Mouse (Mus musculus) CH12F3 (cell line): ENCODE results near the gene Ddr2.
"Not testable (repeated sequence)": the region's sequence is repeated elsewhere in the genome, so short reads cannot be mapped to it uniquely, and the experiment has no call there.

ENCODE experiments used
- in situ Hi-C: fragments of 300-500 bp; cut with MboI; formaldehyde crosslinking; loops from 2 replicates; pipeline ENCODE4 v1.14.3; 2020; ENCODE audit warnings: low sequenced_read_pairs

Ddr2 gene

DNA sequence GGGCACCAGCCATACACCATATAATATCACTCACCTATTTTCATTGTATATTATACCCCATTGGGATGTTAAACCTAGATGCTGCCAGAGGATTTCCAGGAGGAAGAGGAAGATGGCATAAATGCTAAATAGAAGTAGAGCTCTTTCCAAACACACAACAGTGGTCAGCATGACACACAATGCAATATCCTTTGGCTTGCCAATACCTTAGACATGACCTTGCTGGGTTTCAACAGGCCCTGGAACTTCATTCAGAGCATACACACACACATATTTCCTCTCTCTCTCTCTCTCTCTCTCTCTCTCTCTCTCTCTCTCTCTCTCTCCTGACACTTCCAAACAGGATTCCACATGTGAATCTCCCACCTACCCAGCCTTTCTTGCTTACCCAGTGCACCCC, 66.8 kb downstream of the Ddr2 start:
- in situ Hi-C loops = no loop called here

DNA sequence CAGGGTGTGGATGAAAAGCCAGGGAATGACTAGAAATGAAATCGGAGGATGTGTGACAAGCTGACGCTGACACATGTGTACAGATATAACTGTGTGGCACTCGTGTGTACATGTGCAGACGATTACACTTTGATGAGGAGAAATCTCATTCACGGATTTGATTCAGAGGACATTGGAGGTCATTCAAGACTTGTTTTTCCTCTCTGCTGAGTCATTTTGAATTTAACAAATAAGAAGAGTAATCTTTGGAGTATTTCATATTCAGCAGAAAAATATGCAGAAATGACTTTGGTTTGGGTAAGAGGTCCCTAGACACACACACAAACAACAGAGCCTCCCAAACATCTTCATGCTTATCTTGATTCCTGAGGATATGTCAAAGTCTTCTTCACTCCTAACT, 67.6 kb downstream of the Ddr2 start:
- in situ Hi-C loops = no loop called here

DNA sequence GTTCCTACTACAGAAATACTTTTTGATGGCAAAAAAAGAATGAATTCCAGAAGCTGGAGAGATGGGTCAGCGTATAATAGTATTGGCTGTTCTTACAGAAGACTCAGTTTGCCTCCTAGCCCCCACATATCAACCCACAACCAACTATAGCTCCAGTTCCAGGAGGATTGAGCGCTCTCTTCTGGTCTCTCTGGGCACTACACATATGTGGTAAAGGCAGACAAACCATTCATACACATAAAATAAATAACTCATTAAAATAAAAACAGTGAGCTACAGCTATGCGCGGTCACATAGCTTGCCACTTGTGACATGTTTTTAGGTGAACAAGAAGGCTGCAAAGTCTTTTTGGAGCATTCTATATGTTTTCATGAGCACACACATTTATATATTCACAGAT, 71.2 kb downstream of the Ddr2 start:
- in situ Hi-C loops = no loop called here

DNA sequence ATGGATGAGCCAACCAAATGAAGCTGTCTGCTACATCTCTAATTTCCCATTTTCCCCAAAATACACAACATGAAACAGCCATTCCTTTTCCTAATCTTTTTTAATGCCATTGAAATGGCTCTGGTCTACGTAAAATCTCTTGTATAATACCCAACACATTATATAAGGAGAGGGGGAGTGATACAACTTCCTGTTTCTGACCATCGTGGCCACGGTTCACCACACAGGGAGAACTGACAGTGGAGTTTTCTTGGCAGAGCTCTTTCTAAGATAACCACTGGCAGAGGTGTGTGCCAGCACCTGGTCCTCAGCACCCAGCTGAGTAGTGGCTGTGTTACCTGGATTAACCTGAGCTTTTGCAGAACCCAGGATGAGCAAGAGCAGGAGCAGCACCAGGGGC, 75.0 kb downstream of the Ddr2 start:
- in situ Hi-C loops = no loop called here

DNA sequence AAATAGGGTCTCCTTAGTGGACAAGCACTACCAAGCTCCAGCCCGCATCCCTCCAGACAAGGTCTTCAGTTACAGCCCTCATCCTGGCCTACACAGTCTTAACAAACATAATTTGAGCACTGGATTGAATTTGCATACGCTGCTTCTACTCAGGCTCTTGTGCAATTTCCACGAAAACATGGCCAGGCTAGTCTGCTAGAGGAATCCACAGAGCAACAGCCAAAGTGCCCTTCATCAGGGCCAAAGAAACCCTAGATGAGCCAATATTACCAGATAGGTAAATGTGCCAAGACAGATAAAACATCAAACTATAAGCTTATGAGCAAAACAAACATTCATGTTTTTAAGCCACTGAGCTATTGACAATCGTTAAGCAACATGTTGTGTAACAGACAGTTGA, 75.6 kb downstream of the Ddr2 start:
- in situ Hi-C loops = no loop called here

DNA sequence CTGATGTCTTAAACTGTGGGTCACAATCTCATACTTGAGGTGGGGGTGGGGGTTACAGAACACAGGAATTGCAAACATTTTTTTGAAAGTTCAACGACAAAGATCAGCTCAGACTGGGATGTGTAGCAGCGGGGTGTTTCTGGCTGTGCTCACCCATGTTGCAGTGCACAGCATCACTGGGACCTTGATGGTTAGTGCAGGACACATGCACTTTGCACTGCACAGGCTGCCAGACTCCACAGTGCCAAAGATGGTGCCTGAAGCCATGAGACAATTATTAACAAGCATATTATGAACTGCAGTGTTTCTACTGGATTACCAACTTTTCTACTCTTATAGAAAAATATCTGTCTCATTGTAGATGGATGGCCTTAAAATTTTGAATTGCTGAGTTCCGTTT, 78.9 kb downstream of the Ddr2 start:
- in situ Hi-C loops = no loop called here

DNA sequence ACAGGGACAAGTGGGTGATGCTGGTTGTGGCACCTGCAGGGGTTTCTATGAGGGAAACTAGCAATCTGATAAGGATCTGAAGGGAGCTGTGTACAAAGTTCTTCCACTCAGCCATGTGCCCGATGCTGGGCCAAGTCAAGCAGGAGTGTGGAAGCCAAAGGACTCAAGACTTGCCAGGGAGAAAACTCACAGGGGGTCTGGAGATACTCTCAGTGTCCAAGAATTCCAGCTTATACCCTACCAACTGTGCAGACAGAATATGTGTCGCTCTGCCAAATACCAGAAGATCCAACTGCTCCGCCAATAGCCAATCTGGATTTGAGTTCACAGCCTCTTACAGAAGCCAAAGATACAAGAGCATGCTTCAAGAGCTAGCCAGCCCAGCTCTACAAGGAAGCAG, 95.8 kb downstream of the Ddr2 start:
- in situ Hi-C loops = no loop called here

DNA sequence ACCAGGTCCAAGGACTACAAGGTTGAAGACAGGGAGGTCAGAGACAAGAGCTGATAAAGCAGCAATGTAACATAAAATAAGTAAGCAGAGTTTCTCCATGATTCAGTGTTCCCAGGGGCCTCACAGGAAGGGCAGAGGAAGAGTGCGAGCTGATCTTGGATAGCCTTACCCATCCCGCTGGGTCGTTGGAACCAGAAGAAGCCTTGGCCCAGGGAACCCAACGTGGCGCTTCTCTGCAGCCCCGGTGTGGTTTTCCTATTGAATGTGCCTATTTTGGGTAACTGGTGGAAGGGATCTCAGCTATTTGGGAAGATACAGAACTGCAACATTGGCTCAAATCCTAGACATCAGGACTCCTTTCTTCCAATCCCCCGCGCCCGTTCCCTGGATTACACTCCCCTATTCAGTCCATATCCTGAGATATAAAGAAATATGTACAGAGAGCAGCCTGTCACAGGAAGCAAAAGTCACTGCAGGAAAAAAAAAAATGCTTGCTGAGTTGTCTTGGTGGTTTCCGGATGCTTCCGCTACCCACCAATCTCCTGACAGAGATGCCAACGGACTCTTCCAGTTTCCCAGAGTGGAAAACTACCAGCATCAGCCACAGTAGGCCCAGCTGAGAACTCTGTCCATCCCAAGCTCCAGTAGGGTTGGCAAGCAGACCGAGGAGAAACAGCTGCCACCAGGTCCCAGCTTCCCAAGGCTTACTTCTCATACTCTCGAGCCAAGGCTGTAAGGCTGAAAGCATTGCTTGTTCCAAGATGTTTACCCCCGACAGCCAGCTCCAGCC, 99.7 kb downstream of the Ddr2 start:
- in situ Hi-C loops = no loop called here

DNA sequence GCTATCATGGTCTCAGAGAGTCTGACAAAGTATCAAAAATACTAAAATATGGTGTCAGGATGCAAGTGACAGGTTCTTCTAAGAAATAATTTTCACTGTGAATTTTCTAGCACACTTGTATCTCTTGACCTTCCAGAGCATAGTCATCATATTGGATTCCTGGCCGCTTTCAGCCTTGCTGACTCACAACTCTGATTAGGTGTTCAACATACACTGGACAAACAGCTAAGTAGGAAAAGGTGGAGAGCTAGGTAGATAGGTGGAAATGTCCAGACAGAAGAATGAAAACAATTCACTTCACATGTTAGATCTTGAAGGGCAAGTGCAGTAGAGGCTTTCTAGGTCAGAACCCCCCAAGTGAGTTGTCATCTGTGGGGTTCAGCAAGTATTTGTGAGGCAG, 101.3 kb downstream of the Ddr2 start:
- in situ Hi-C loops = no loop called here

DNA sequence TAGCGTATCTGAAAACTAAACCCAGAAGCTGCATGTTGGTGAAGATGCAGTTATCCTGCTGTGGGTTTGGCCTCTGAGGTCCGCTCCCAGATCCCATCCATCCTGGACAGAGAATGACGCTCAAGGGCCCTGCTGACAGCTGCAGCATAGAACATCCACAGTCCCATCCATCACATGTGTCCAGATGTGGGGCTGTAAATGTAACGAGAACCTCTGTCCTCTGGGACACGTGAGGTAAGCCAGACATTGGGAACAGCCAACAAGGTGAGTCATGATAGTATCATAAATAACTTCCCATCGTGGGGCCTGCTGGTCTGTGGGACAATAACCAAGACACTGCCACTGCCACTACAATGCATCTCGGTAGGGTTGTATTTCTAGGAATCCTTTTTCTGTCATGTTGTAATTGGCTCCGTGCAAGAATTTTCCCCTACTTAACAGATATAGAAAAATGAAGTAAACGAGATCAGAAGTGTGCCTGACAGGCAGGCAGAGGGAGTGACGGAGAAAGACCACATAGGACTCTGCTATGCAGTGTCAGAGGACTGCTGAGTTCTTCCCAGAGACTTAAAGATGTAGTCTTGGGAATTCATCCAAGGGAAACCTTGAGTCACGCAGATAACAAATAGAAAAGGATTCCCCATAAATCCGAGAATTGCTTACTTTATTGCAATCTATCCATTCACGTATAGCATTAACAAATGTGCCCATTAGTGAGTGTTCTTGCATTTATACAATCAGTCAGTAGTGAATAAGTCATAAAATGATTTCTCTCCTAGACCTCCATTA, 101.9 kb downstream of the Ddr2 start:
- in situ Hi-C loops = no loop called here

DNA sequence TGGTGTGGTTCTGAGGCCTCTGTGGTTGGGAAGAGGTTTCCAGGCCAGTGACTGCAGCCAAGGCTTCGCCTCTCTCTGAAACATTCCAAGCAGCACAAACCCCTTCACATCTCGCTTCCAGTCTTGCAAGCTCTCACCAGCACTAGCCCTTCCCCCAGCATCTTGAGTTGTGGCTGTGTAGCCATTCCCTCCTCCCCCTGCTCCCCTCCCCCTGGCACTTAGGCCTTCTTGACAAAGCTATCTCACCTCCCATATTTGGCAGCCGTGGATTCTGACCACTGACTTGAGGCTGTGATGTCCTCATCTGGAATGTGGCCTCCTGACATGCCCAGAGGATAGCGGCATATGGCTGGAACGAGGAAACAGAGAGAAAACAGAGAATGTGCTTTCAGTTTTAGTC, 104.0 kb downstream of the Ddr2 start:
- in situ Hi-C loops = no loop called here

DNA sequence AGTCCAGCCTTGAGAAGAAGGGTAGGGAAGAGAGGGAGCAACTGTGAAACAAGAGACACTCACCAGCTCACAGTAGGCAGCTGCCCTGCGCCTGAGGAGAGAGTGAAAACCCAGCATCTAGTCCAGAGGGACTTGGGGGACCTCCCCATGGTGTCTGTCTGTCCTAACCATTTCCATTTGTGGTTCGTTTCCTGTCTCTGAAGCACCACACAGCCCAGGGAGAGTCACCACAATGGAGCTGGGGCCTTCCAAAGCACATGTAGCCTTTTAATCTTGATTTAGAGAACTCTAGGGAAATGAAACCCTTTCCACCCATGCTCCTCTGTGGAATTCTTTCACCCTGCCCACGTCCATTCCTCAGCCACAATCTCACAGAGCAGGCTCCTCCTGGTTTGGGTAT, 105.3 kb downstream of the Ddr2 start:
- in situ Hi-C loops = no loop called here

DNA sequence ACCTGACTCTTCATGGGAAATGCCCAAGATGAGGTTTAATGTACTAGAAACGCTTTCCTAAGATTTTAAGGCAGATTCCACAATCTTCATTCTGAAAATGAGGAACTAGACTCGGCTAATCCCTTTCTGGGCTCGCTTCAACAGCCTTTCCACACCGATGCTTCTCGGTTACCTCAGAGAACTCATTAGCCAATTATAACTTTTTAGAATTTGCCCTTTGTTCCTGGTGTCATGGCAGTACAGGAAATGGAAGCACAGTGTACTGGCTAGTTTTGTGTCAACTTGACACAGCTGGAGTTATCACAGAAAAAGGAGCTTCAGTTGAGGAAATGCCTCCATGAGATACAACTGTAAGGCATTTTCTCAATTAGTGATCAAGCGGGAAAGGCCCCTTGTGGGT, 116.7 kb downstream of the Ddr2 start:
- in situ Hi-C loops = not testable (repeated sequence)

DNA sequence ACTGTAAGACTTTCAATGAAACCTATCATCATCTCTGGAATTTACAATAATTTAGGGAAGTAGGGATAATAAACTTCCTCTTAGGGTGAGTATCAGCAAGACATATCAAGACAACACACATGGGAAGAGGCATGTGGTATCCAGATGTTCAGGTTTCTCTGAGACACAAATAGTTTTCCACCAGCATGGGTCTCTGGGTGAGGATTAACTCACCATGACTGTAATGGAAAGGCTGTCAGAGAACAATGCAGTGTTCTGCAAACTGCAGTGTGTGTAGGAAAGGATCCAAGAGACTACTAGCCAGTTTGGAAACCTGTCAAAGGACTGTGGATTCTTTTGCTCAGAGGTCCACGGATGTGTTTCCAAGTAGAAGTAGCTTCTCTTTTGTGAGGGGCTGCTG, 124.4 kb downstream of the Ddr2 start:
- in situ Hi-C loops = no loop called here

DNA sequence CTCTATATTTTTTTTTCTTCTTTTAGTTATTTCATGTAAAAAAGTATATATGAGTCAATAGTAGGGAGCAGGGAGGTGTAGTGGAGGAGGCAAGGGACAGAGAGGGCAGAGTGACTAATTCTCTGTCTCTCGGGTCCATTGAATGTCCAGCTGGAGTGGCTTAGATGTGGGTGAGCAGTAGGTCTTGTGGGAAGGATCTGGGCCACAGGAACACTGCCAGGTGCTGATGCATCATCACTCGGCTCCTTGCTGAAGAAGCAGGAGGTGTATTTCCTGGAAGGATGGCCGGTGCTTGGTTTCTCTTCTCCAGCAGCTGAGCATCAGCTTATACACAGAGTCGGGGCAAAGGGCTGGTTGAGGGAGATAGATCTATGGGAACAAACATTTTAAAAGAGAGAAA, 132.9 kb downstream of the Ddr2 start:
- in situ Hi-C loops = no loop called here

DNA sequence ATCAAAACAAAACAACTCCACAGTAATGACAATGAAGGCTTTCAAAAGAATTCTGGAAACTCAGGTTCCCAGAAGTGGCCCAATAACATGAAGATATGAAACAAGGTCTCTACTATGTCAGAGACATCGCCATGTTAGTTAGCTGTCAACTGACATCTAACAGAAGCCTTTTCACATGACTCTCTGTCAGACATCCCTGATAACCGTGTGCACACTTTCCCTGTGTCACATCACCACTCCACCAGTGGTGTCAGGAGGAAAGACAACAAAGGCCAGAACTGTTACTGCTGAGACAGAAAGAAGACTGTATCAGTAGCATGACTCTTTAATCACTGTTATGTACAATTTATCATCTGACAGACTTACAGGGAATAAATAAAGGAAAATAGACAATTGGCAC, 138.6 kb downstream of the Ddr2 start:
- in situ Hi-C loops = no loop called here

DNA sequence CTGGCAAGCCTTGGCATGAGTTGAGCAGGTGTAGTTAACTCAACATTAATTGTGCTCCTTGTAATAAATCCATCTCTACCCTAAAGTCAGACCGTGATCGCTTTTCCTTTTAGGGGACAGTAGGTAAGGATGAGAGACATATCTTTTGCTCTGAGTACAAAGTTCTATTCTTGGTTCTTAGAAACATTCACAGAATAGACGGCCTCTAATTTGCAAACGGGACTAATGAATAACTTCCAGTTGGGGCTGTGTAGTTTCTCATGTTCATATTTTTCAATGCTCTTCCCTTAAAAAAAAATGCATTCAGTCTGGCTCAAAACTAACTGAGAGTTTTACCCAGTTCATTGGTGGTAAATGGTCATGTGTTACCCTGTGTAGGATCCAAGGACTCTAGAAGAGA, 139.6 kb downstream of the Ddr2 start:
- in situ Hi-C loops = no loop called here

DNA sequence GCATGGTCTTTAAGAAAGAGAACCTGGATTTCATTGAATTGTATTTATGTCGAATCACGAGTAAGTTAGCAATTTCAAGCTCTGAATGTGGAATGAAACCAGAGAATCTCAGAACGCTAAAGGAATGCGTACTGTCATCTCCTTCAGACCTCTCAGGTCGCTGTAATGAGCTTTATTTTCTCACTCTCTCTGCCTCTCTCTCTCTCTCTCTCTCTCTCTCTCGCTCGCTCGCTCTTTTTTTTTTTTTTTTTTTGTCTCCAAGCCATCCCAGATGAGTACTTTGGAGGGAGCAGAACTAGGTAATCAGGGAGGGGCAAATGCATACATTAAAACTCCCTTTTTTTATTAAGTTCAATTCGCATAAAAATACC, 141.1 kb downstream of the Ddr2 start:
- in situ Hi-C loops = no loop called here

DNA sequence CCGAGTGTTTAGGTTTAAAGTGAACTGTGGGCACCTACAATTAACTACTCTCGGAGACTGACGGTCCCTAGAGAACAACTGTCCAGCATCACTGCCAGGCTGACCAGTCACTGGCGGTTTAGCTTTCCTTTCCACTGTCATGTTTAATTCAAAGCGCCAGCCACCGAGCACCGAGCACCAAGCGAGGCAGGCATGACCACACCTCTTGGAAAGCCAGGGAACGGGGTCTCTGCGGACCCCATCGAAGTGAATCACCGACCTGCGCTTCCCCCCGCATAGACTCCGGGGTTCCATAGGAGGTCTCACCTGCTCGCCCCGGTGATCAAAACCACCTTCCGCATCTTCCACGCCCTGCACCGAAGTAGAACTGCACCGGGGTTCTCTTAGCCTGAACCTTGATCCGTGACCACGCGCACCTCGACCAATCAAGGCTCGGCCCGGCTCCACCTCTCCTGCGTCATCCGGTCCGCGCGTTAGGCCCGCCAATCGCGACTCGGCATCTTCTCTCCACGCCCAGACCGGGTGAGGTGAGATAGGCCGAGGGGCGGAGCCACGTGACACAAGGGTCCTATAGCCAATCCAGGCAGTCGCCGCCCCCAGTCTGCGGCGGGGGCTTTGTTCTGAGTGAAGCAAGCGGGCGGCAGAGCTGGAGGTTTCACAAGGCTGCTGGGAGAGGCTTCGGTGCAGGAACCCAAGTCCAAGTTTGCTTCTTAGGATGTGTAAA, 141.6 kb downstream of the Ddr2 start, which contains the start of gene Hsd17b7:
TSS of gene Hsd17b7 (minus strand) at position 450 of the 724 bp plus-strand sequence.
- in situ Hi-C loops = no loop called here

DNA sequence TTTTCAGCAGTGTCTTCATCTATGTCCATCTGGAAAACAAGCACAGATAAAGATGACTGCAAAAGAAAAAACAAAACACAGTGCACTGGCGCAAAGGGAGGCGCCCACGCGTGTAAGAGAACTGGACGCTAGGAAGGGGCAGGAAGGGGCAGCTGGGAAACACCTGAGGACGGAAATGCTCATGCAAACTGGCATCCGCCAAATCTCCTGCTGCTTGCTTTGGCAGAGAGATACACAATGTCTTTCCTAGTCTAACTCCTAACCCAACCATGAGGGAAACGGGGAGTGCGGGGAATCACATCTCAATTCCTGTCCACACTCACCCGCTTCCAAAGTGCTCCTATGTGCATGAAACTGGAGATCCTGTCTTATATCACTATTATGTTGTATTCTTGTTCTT, 157.5 kb downstream of the Ddr2 start:
- in situ Hi-C loops = loop anchor here (10.0 kb wide), 1 partner anchor 192 kb away; no protein-coding TSS in a partner anchor

DNA sequence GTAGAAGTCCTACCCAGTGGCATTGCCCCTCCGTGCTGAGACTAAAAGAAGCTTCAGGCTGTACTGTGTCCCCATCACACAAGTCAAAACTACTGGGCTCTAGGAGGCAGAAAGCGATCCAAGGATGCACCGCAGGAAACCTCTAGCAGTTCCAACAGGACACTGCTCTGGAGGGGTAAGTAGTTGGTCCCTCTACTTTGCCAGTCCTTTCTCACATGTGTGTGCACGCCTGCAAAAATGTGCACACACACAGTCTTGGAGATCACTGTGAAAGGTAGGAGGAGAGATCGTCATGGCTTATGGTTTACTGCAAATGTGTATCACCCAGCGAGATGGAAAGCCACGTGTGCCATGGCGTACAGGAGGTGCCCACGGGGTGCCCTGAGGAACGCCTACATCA, 157.9 kb downstream of the Ddr2 start:
- in situ Hi-C loops = loop anchor here (10.0 kb wide), 1 partner anchor 192 kb away; no protein-coding TSS in a partner anchor

DNA sequence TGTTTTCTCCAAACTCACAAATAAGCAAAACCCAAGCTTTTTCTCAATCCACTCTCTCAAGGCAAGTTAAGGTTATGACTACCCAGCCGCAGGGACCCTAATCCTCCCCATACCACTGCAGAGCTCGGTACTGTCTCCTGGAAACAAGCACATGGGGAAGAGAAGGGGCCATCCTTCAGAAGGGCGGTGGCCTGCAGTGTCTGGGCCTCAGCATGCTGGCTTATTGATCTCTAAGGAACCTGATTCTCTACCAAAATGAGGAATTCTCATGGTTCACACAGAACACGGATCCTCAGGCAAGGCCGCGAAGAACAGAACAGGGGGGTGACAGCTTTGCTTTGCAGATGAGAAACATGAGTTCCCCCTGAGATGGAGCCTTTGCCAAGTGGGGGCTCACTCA, 159.0 kb downstream of the Ddr2 start:
- in situ Hi-C loops = loop anchor here (10.0 kb wide), 1 partner anchor 193 kb away; no protein-coding TSS in a partner anchor
